Mouse (Mus musculus) c-Kit-positive CD71-negative TER-119-negative erythroid progenitor cells, embryonic 14.5 days (primary cell): Measurements from ENCODE around the gene Rbpjl.

ENCODE experiments used
- DNase-seq: peaks from one replicate; pipeline ENCODE4 v3.0.0-alpha.2; 2013; ENCODE audit warnings: low read depth

Rbpjl gene

GRCm38 (mm10) chr2:164445399-164446085 is 42.6 kb downstream of the Rbpjl start:
- no peak for DNase-seq

- DNase-seq: no peak
Observed at GRCm38 (mm10) chr2:164446086-164446469, 43.1 kb downstream of the Rbpjl start.

GRCm38 (mm10) chr2:164448140-164448539 is 45.2 kb downstream of the Rbpjl start:
- no peak for DNase-seq

GRCm38 (mm10) chr2:164448921-164449320 is 46.0 kb downstream of the Rbpjl start:
- DNase-seq: no peak

GRCm38 (mm10) chr2:164449341-164450042 is 46.6 kb downstream of the Rbpjl start:
- no peak for DNase-seq

GRCm38 (mm10) chr2:164452000-164452676 is 49.2 kb downstream of the Rbpjl start:
- DNase-seq: no peak

- no peak for DNase-seq
Observed at GRCm38 (mm10) chr2:164453047-164453757, 50.3 kb downstream of the Rbpjl start.

- no peak for DNase-seq
Observed at GRCm38 (mm10) chr2:164453887-164454500, 51.1 kb downstream of the Rbpjl start.

- no peak for DNase-seq
Observed at GRCm38 (mm10) chr2:164454846-164455245, 51.9 kb downstream of the Rbpjl start.

GRCm38 (mm10) chr2:164455421-164456190 is 52.7 kb downstream of the Rbpjl start:
- no peak for DNase-seq

- DNase-seq: no peak
Observed at GRCm38 (mm10) chr2:164456413-164456812, 53.5 kb downstream of the Rbpjl start.

GRCm38 (mm10) chr2:164456864-164457300 is 53.9 kb downstream of the Rbpjl start, which contains the start of gene Sys1:
Sys1 (plus strand) TSS chr2:164456964.
- DNase-seq: no peak

GRCm38 (mm10) chr2:164457942-164458341 is 55.0 kb downstream of the Rbpjl start:
- no peak for DNase-seq

- DNase-seq: no peak
Observed at GRCm38 (mm10) chr2:164458535-164458934, 55.6 kb downstream of the Rbpjl start.

- peak; percentile 96 for DNase-seq
Observed at GRCm38 (mm10) chr2:164460745-164461551, 58.0 kb downstream of the Rbpjl start, which contains the start of gene Gm20458. Gm20458 (plus strand) TSS chr2:164460967.
